Mouse (Mus musculus): ENCODE results near the gene Muc20. TPM values are rescaled to one million over a fixed set of nuclear protein-coding genes. Genes with fewer than 3 reads are reported as not detected.

Muc20 gene
- total RNA-seq, 4 experiments from 2014 or later, result 0.12 TPM; not detected in 3

Other genes with a start within 250 kb of the Muc20 start
- gene Tfrc, start 188.5 kb downstream of the Muc20 start, total RNA-seq (2022), result 10 to 100 TPM; 54.4 to 75.4 (median 58.0) TPM
- gene Tnk2, start 153.6 kb downstream of the Muc20 start, total RNA-seq (2022), result 100 to 1,000 TPM; 206 to 238 (median 222) TPM
- not detected for gene Muc4, start 61.5 kb downstream of the Muc20 start, total RNA-seq (2022)
- gene Smbd1, start 13.0 kb upstream of the Muc20 start, total RNA-seq (2022), result not detected
- 100 to 1,000 TPM in 3 of 4 experiments, 10 to 100 TPM in 1; 98.8 to 115 (median 109) TPM for gene Fyttd1, start 80.1 kb upstream of the Muc20 start, total RNA-seq (2022)
- gene Rubcn, start 80.3 kb upstream of the Muc20 start, total RNA-seq (2022), result 10 to 100 TPM; 55.2 to 74.8 (median 63.8) TPM
- 10 to 100 TPM; 35.9 to 54.4 (median 46.4) TPM for gene Lrch3, start 116.7 kb upstream of the Muc20 start, total RNA-seq (2022)

All from layer of hippocampus, adult 8-10 months (tissue).